Mouse (Mus musculus) erythroblast, embryonic 14.5 days (primary cell): Measurements from ENCODE around the gene Ccdc117. TPM values are rescaled to one million over a fixed set of nuclear protein-coding genes. Genes with fewer than 3 reads are reported as not detected.

ENCODE experiments used
- H3K27me3 ChIP-seq: 2 replicates; pipeline ENCODE4 v1.6.1; 2012; ENCODE audit warnings: inconsistent platforms; ENCODE audit not compliant: control insufficient read depth
- H3K36me3 ChIP-seq: 2 replicates; pipeline ENCODE4 v1.6.1; 2012; ENCODE audit warnings: mild to moderate bottlenecking, inconsistent platforms; ENCODE audit not compliant: control insufficient read depth
- H3K4me1 ChIP-seq: 2 replicates; pipeline ENCODE4 v1.6.1; 2012; ENCODE audit warnings: inconsistent platforms; ENCODE audit not compliant: control insufficient read depth
- H3K4me3 ChIP-seq: replicated peaks from 2 replicates; pipeline ENCODE3; 2012; ENCODE audit warnings: moderate library complexity, mild to moderate bottlenecking, inconsistent platforms
- H3K9me3 ChIP-seq: 2 replicates; pipeline ENCODE4 v1.6.1; 2012; ENCODE audit warnings: low read length, inconsistent platforms, mixed read lengths; ENCODE audit not compliant: control insufficient read depth
- GATA1 ChIP-seq: IDR thresholded peaks from 2 replicates; pipeline ENCODE4 v1.6.1; 2012; ENCODE audit warnings: low read length, inconsistent platforms, mixed read lengths
- TAL1 ChIP-seq: IDR thresholded peaks from 3 replicates; pipeline ENCODE4 v1.6.1; 2012; ENCODE audit warnings: low read length, inconsistent platforms, mixed read lengths
- polyA plus RNA-seq: library from polyadenylated mRNA; stranded (reverse); fragments of >175 nt; gene quantifications from 2 replicates; pipeline ENCODE4 v1.2.3, GENCODE M21; 2012

Gene Ccdc117
- polyA plus RNA-seq, 1 experiment: 0.18 TPM

GRCm38 (mm10) chr11:5525418-5525817 lies 16.6 kb downstream of the Ccdc117 start:
- Histone ChIP-seq H3K9me3 (no peaks in the 10 kb centered on the region), H3K27me3 (no peaks in the 10 kb centered on the region), H3K4me1 (peaks cover 39% of the 10 kb centered on the region), H3K36me3 (peaks cover 82% of the 10 kb centered on the region), H3K4me3 (no peak overlapping the region)
- no peak for TF ChIP-seq GATA1

GRCm38 (mm10) chr11:5522798-5523415 lies 19.1 kb downstream of the Ccdc117 start:
- no peaks in the 10 kb centered on the region for H3K27me3 ChIP-seq
- TF ChIP-seq TAL1 (no peak), GATA1 (no peak)
- no peaks in the 10 kb centered on the region for H3K9me3 ChIP-seq
- no peak overlapping the region for H3K4me3 ChIP-seq
- H3K4me1 ChIP-seq: peaks cover 35% of the 10 kb centered on the region
- H3K36me3 ChIP-seq: peaks cover 57% of the 10 kb centered on the region

GRCm38 (mm10) chr11:5521516-5522291 lies 20.3 kb downstream of the Ccdc117 start:
- Histone ChIP-seq H3K36me3 (peaks cover 45% of the 10 kb centered on the region), H3K4me3 (peak overlapping the region; percentile 93), H3K9me3 (no peaks in the 10 kb centered on the region), H3K4me1 (peaks cover 35% of the 10 kb centered on the region), H3K27me3 (no peaks in the 10 kb centered on the region)
- TF ChIP-seq TAL1 (no peak), GATA1 (peak; percentile 8; the same call in 1 of the 2 replicates)

GRCm38 (mm10) chr11:5521266-5521515 lies 20.8 kb downstream of the Ccdc117 start:
- Histone ChIP-seq H3K4me3 (peak overlapping the region; percentile 93), H3K36me3 (peaks cover 40% of the 10 kb centered on the region), H3K4me1 (peaks cover 35% of the 10 kb centered on the region), H3K9me3 (no peaks in the 10 kb centered on the region), H3K27me3 (no peaks in the 10 kb centered on the region)
- TF ChIP-seq GATA1 (no peak), TAL1 (no peak)

- TF ChIP-seq GATA1 (no peak), TAL1 (no peak)
- no peaks in the 10 kb centered on the region for H3K27me3 ChIP-seq
- peak within 1 kb of the TSS; percentile 93 for H3K4me3 ChIP-seq
- H3K9me3 ChIP-seq: no peaks in the 10 kb centered on the region
- H3K36me3 ChIP-seq: peaks cover 34% of the 10 kb centered on the region
- peaks cover 35% of the 10 kb centered on the region for H3K4me1 ChIP-seq
Measured at GRCm38 (mm10) chr11:5520412-5521265, 21.3 kb downstream of the Ccdc117 start, which contains the start of gene Xbp1. TSS of gene Xbp1 (plus strand) at chr11:5520659.

- Histone ChIP-seq H3K4me1 (peaks cover 35% of the 10 kb centered on the region), H3K27me3 (no peaks in the 10 kb centered on the region), H3K4me3 (peak overlapping the region; percentile 93), H3K9me3 (no peaks in the 10 kb centered on the region), H3K36me3 (peaks cover 25% of the 10 kb centered on the region)
- TF ChIP-seq GATA1: no peak
- TF ChIP-seq TAL1: no peak
Measured at GRCm38 (mm10) chr11:5519681-5520080, 22.3 kb downstream of the Ccdc117 start.

- TF ChIP-seq GATA1 (no peak), TAL1 (no peak)
- Histone ChIP-seq H3K9me3 (no peaks in the 10 kb centered on the region), H3K4me3 (no peak overlapping the region), H3K4me1 (peaks cover 22% of the 10 kb centered on the region), H3K36me3 (peaks cover 1% of the 10 kb centered on the region), H3K27me3 (no peaks in the 10 kb centered on the region)
Measured at GRCm38 (mm10) chr11:5517346-5517745, 24.6 kb downstream of the Ccdc117 start.

GRCm38 (mm10) chr11:5516617-5517016 lies 25.4 kb downstream of the Ccdc117 start:
- no peaks in the 10 kb centered on the region for H3K27me3 ChIP-seq
- no peaks in the 10 kb centered on the region for H3K36me3 ChIP-seq
- TF ChIP-seq TAL1 (no peak), GATA1 (no peak)
- no peak overlapping the region for H3K4me3 ChIP-seq
- peaks cover 16% of the 10 kb centered on the region for H3K4me1 ChIP-seq
- H3K9me3 ChIP-seq: no peaks in the 10 kb centered on the region

- Histone ChIP-seq H3K36me3 (no peaks in the 10 kb centered on the region), H3K4me3 (no peak overlapping the region), H3K4me1 (peaks cover 11% of the 10 kb centered on the region), H3K9me3 (no peaks in the 10 kb centered on the region), H3K27me3 (no peaks in the 10 kb centered on the region)
- no peak for TF ChIP-seq GATA1
- no peak for TF ChIP-seq TAL1
Measured at GRCm38 (mm10) chr11:5516151-5516550, 25.8 kb downstream of the Ccdc117 start.
